Mouse (Mus musculus): ENCODE data around the gene Pkp3. TPM values are rescaled to one million over a fixed set of nuclear protein-coding genes. Genes with fewer than 3 reads are reported as not detected.

The Pkp3 gene
- total RNA-seq, 2 experiments from 2014 or later: not detected

Other genes starting within 250 kb of the Pkp3 start
- not detected for gene Urah, start 243.2 kb upstream of the Pkp3 start, total RNA-seq (2021)
- not detected for gene Scgb1c1, start 232.7 kb upstream of the Pkp3 start, total RNA-seq (2021)
- not detected for gene Odf3, start 230.4 kb upstream of the Pkp3 start, total RNA-seq (2021)
- 1 to 10 TPM; 1.4 TPM for gene Gm45785, start 221.9 kb upstream of the Pkp3 start, total RNA-seq (2021)
- 100 to 1,000 TPM in 1 of 2 experiments, 10 to 100 TPM in 1; 93.4 to 112 TPM for gene Ric8a, start 221.3 kb upstream of the Pkp3 start, total RNA-seq (2021)
- 10 to 100 TPM; 23.0 to 25.2 TPM for gene Bet1l, start 220.6 kb upstream of the Pkp3 start, total RNA-seq (2021)
- gene Psmd13, start 196.2 kb upstream of the Pkp3 start, total RNA-seq (2021): 100 to 1,000 TPM; 155 to 165 TPM
- gene Sirt3, start 195.9 kb upstream of the Pkp3 start, total RNA-seq (2021): 10 to 100 TPM; 26.0 to 31.3 TPM
- not detected for gene Cox8b, start 177.8 kb upstream of the Pkp3 start, total RNA-seq (2021)
- gene Nlrp6, start 157.3 kb upstream of the Pkp3 start, total RNA-seq (2021): under 1 TPM; 0.54 to 0.70 TPM
- gene Pgghg, start 136.8 kb upstream of the Pkp3 start, total RNA-seq (2021): 1 to 10 TPM; 3.1 to 4.0 TPM
- gene Ifitm5, start 127.9 kb upstream of the Pkp3 start, total RNA-seq (2021): not detected
- gene Gm45717, start 122.3 kb upstream of the Pkp3 start, total RNA-seq (2021): not detected
- gene Ifitm2, start 122.2 kb upstream of the Pkp3 start, total RNA-seq (2021): 10 to 100 TPM; 36.6 to 45.9 TPM
- gene Ifitm1, start 111.0 kb upstream of the Pkp3 start, total RNA-seq (2021): 1 to 10 TPM; 2.8 to 5.4 TPM
- gene Ifitm3, start 67.4 kb upstream of the Pkp3 start, total RNA-seq (2021): 10 to 100 TPM in 1 of 2 experiments, 1 to 10 TPM in 1; 8.9 to 12.8 TPM
- not detected for gene Ifitm6, start 60.3 kb upstream of the Pkp3 start, total RNA-seq (2021)
- gene Gm17387, start 49.1 kb upstream of the Pkp3 start, total RNA-seq (2021): not detected
- gene B4galnt4, start 17.1 kb upstream of the Pkp3 start, total RNA-seq (2021): 100 to 1,000 TPM; 132 to 150 TPM
- gene Sigirr, start 22.4 kb downstream of the Pkp3 start, total RNA-seq (2021): 1 to 10 TPM; 2.8 to 2.9 TPM
- not detected for gene Ano9, start 39.6 kb downstream of the Pkp3 start, total RNA-seq (2021)
- gene Ptdss2, start 44.2 kb downstream of the Pkp3 start, total RNA-seq (2021): 10 to 100 TPM; 50.1 to 53.9 TPM
- gene Rnh1, start 94.6 kb downstream of the Pkp3 start, total RNA-seq (2021): 10 to 100 TPM; 20.1 to 25.3 TPM
- gene Hras, start 115.8 kb downstream of the Pkp3 start, total RNA-seq (2021): 100 to 1,000 TPM; 194 to 211 TPM
- gene Lrrc56, start 115.9 kb downstream of the Pkp3 start, total RNA-seq (2021): 1 to 10 TPM; 6.2 to 7.4 TPM
- gene Lmntd2, start 135.9 kb downstream of the Pkp3 start, total RNA-seq (2021): under 1 TPM in 1 of 2 experiments, not detected in 1; 0.18 TPM
- 1 to 10 TPM; 3.8 to 4.7 TPM for gene Rassf7, start 137.6 kb downstream of the Pkp3 start, total RNA-seq (2021)
- gene Phrf1, start 150.6 kb downstream of the Pkp3 start, total RNA-seq (2021): 10 to 100 TPM; 81.2 to 89.1 TPM
- 1 to 10 TPM in 1 of 2 experiments, under 1 TPM in 1; 0.28 to 1.1 TPM for gene Irf7, start 188.3 kb downstream of the Pkp3 start, total RNA-seq (2021)
- gene Cdhr5, start 198.6 kb downstream of the Pkp3 start, total RNA-seq (2021): not detected
- gene Sct, start 200.9 kb downstream of the Pkp3 start, total RNA-seq (2021): under 1 TPM; 0.62 to 0.86 TPM
- gene Drd4, start 213.8 kb downstream of the Pkp3 start, total RNA-seq (2021): under 1 TPM; 0.48 to 0.54 TPM
- 100 to 1,000 TPM; 246 to 267 TPM for gene Deaf1, start 249.5 kb downstream of the Pkp3 start, total RNA-seq (2021)
- 10 to 100 TPM; 21.1 to 21.9 TPM for gene Tmem80, start 249.5 kb downstream of the Pkp3 start, total RNA-seq (2021)